Mouse (Mus musculus): ENCODE measurements around the gene Ints3.
A peak's percentile ranks its signal among the peaks of the same experiment; 100 is the strongest.

Ints3 gene

DNA sequence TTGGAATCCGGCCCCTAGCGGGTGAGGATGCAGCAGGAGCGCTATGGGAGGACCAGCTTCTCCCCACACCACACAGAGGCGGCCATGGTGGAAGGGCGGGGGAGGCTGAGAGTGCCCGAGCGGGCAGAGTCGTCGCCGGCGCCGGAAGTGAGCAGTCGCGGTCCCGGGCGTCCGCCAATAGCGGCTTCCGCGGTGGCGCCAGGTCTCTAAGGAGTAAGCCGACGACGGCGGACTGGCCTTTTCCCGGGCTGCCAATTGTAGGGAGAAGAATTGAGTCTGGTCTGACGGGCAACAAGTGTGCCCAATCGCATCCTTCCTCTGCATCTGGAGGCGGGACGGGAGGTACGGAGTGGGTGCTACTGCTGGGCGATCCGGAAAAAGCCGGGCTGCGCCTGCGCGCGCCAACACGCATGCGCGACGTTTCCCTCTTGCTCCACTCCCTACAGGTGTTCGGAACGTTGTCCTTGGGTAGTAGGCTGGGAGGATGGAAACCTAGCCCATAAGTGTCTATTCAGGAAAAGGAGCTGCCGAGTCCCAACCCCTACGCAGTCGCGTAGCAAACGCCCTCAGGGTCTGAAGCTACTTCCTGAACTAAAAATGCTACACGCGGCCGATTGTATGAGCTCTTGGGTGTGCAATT lies at the start of gene Ints3:
TSS of gene Ints3 (minus strand) at position 242 of the 640 bp plus-strand sequence.
- peak; percentile 100 for DNase-seq

- peak; percentile 95 for DNase-seq
Observed at GRCm38 (mm10) chr3:90475831-90476611, 42.6 kb upstream of the Ints3 start, which contains the start of gene Ilf2. Ilf2 (plus strand) TSS chr3:90476126.

DNA sequence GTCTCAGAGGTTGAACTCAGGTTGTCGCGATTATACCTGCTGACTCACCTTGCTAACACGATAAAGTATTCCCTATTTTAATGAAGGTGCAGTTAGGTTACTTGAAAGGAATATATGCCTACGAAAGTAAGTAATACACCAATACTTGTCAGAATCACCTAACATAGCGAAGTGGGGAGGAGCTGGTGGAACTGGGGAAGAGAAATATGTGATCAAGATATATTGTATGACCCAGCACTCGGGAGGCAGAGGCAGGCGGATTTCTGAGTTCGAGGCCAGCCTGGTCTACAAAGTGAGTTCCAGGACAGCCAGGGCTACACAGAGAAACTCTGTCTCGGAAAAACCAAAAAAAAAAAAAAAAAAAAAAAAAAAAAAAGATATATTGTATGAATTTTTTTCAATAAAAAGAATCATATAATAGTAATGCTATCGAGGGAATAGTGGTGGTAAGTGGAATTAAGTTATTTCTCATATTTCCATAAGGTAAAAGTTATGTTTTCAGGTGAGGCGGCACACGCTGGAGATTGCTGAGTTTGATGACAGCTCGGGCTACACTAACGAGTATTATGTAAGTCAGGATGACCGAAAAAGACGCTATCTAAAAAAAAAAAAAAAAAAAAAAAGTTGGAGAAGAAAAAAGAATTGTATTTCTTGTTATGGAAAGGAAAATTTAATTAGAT lies 41.9 kb upstream of the Ints3 start:
- DNase-seq: no peak

- peak; percentile 46 for DNase-seq
Observed at GRCm38 (mm10) chr3:90472213-90472612, 38.8 kb upstream of the Ints3 start.

DNA sequence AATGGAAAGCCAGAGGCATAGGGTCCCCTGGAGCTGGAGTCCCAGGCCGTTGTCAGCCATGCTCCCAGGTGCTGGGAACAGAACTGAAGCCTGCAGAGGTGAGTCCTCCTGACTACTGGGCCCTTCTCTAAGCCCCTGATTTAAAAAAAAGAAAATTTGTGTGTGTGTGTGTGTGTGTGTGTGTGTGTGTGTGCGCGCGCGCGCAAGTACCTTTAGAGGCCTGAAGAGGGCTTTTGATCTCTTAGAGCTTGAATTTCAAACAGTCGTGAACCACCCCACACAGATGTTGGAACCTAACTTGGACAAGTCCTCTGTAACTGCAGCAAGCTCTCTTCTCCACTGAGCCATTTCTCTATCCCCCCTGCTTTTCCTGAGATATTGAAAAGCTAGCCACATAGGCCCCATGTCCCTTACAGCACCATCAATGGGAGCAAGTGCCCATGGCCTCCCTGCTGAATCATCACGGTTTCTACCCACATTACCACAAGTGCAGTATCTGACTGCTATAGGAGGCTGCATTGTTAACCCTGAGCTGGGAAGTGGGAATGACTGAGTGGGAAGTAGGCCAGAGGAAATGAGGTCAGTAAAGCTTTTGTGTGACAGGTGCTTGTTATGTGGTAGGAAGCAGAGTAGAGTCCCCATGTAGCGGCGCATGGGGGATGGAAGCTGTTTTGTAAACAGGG lies 34.3 kb upstream of the Ints3 start:
- no peak for DNase-seq

DNA sequence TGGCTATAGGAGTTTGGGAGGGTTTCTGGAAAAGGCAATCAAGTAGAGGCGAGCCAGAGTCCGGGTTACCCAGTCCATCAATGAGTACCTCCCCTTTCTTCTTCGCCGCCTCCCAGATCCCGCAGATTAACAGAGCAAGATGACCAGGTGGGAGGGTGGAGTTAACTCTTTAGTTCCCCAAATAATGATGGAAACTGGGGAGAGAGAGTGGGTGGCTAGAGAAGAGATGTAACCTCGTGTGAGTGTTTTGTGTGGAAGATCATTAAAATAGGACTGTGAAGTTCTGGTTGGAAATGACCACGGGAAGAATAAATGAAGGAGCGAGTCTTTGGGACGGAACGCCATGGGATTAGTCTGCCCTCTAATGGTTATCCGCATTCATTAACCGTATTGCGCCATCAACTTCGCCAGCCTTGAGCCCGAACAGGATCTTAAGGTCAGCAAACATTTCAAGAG lies 32.9 kb upstream of the Ints3 start:
- peak; percentile 70 for DNase-seq

DNA sequence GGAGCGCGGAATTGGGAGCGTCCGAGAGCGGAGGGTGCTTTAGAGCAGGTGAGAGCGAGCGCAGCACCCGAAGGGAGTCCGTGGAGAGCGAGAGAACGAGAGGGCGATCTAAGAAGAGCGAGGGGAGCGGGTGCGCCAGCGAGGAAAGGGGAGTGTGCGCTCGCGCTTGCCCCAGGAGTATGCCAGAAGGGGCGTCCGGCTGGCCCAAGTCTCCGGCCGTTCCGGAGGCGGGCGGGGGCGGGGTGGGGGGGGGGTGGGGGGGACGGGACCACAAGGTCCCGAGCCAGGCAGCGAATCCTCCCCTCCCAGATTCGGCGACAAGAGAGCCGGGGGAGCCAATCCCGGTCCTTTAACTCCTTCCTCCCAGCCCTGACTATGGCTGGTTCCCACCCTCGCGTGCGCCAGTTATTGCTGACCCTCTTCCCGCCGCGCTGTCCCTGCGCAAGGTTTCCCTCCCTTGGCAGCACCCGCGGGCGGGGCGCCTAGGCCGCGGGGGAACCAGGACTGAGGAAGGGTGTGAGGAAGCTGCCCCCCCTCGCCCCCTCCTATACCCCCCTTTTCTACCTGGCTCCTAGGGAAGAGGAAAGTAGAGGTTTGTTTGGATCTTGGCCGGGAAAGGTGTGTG lies 32.4 kb upstream of the Ints3 start, which contains the start of gene Npr1:
TSS of gene Npr1 (minus strand) at position 181 of the 625 bp plus-strand sequence.
- DNase-seq: peak; percentile 52

DNA sequence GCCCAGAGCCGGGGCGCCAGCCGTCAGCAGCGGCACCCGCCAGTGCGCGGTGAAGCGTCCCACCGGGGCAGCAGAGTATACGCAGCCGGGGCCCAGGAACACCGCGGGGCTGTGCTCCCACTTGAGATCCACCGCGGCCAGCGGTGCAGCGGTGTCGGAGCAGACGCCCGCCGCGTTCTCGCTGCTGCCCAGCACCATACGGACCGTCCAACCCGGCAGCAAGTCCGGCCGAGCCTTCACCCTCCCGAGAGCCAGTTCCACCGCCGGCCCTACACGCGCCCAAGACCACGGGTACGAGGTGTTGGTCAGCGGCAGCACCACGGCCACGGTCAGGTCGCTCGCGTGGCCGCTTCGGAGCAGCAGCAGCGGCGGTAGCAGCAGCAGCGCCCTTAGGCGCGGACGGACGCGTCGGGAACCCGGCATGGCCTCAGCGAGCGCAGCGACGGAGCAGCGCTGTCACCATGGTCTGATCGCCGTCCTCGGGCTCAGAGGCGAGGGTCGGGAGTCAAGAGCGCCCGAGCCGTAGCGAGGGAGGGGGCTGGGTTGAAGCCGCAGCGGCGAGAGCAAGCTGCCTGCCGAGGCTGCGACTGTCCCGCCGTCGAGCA lies 31.8 kb upstream of the Ints3 start:
- peak; percentile 63 for DNase-seq

DNA sequence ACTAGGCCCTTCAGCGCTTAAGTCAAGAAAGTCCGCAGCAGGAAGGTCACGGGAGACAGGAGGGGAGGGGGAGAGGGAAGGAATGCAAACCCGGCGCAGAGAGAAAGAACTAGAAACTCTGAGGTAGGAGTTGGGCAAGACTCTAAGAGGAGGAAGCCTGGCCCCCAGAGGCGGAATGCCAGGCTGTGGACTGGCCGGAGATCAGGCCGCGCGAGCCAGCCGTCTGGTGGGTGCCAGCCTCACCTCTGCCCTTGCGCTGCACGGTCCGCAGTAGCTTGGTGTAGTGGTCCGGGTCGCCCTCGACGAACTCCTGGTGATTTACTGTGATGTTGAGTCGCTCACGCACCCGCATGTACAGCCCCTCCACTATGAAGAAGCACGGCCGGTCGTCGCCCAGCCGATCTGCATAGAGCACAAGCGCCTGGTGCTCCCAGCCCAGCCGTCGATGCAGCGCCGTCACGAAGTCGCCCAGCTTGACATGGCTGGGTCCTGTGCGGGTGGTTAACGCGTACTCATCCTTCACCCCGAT lies 31.2 kb upstream of the Ints3 start:
- peak; percentile 40 for DNase-seq

- DNase-seq: no peak
Observed at GRCm38 (mm10) chr3:90462579-90462978, 29.2 kb upstream of the Ints3 start.

- no peak for DNase-seq
Observed at GRCm38 (mm10) chr3:90461935-90462334, 28.5 kb upstream of the Ints3 start.

- no peak for DNase-seq
Observed at GRCm38 (mm10) chr3:90460315-90460714, 26.9 kb upstream of the Ints3 start.

DNA sequence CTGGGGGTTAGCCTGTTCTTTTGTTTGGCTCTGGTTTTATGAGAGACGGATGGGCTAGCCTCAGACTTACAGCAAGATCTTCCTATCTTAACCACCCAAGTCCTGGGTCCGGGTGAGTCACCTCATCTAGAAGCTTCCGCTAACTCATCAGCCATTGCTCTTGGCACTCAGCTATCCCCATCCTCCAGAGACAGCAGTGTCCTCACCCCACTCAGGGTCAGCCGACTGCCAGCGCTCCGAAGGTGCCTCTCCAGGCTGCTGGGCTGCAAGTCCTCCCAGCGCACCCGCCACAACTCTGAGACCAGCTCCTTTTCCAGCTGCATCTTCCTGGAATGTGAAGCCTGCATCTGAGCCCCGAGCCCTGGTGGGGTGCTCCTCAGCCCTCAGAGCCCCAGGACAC lies 26.3 kb upstream of the Ints3 start:
- no peak for DNase-seq

- no peak for DNase-seq
Observed at GRCm38 (mm10) chr3:90454931-90455330, 21.5 kb upstream of the Ints3 start.

DNA sequence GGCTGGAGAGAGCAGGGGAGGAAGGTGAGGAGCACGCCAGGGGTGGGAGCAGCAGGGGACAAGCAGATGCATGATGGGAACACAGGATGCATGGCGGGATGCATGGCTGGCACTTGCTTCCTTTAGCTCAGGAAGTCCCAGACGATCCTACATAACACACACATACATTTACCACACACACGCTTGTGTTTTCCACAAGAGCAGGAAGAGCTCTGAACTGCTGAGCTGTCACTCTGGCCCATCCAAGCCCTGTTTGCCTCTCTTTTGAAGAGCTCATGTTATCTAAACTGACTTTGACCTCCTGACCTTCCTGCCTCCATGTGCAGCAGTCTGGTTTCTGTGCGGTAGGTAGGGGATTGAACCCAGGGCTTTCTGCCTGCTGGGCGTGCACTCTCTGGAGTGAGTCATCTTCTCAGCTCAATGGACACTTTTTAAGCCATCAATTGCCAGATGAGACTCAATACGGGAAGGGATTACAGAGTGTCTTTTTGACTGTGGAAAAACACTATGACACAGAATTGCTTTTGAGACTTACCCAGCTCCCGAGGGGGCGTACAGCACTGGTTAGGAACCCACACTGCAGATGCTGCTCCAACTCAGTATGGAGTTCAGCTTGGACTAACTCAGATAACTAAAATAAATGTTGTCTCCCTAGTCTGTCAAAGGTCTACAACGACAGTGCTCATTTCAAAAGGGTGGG lies 18.1 kb upstream of the Ints3 start:
- DNase-seq: no peak

GRCm38 (mm10) chr3:90450874-90451273 lies 17.5 kb upstream of the Ints3 start:
- DNase-seq: no peak

- peak; percentile 14 for DNase-seq
Observed at GRCm38 (mm10) chr3:90448626-90449025, 15.2 kb upstream of the Ints3 start.

GRCm38 (mm10) chr3:90447123-90447494 lies 13.7 kb upstream of the Ints3 start:
- DNase-seq: peak; percentile 51

DNA sequence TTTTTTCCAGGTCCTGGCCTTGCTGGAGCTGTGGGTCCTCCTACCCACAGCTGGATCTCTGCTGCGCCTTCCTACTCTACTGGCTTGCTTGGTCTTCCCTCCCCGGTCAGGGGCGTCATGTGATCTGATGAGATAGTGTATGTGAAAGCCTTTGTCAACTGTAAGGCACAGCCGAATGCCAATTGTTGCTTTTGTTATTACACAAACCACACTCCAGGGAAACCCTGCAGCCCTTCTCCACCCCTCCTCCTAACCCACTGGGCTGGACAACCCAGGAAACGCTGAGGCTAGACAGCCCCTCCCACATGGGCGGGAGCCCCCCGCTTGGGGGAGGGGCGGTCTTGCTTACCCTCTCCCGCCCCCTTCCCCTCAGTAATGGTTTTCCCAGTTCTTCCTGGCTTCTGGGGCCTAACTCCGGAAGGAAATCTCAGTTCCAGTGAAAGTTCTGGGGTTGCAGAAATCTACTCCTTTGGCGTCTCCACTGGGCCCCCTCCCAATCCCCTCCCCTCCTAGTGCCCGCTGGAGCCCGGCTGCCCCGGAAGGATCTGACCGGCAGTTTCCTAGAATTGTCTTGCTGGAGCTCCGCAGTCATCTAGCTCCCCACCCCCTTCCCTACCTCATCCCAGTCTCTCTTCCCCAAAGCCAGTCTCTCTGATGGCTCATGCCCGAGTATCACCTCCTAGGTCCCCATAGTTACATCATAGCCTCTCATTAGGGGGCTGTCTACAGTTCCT lies 13.1 kb upstream of the Ints3 start:
- DNase-seq: peak; percentile 83

DNA sequence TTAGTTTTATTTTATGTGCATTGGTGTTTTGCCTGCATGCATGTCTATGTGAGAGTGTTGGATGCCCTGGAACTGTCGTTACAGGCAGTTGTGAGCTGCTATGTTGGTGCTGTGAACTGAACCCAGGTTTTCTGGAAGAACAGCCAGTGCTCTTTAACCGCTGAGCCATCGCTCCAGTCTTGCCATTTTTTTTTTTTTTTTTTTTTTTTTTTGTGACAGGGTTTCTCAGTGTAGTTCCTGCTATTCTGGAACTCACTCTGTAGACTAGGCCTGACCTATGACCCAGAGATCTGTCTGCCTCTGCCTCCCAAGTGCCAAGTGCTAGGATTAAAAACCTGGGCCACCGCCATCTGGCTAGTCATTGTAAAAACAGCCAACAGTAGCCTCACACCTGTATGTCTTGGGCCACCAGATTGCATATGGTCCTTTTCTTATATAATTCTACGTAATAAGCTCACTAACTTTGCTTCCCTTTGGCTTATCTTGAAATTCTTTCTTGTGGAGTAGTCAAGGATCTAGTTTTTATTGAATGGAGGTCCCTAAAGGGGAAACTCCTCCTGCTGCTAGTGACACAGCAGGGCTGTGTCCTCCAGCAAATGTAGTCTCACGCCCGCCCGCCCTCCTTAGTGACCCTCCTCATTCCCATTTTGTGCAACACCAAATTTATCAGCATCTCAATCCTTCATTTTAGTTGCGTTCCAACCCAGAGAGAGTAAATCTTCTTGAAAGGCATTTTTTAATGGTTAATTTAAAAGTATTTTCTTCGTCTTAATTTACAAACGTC lies 12.2 kb upstream of the Ints3 start:
- no peak for DNase-seq

Measured in kidney, adult 18-20 months (tissue).